Mouse (Mus musculus) macrophage (primary cell): ENCODE data around the gene Ankrd6. TPM values are rescaled to one million over a fixed set of nuclear protein-coding genes. Genes with fewer than 3 reads are reported as not detected.

Experiments
- H3K27ac ChIP-seq: fragments of 350-480 bp; formaldehyde crosslinking; 2 replicates; pipeline ENCODE4 v1.9.0; 2021
- H3K36me3 ChIP-seq: fragments of 350-480 bp; formaldehyde crosslinking; 2 replicates; pipeline ENCODE4 v1.9.0; 2021; ENCODE audit errors: inconsistent target
- H3K4me3 ChIP-seq: fragments of 350-480 bp; formaldehyde crosslinking; 2 replicates; pipeline ENCODE4 v1.9.0; 2021; ENCODE audit errors: inconsistent target
- H3K79me2 ChIP-seq: fragments of 350-480 bp; formaldehyde crosslinking; 2 replicates; pipeline ENCODE4 v1.9.0; 2021; ENCODE audit errors: inconsistent target
- WGBS: methylation state at CpG from one replicate; pipeline ENCODE4 v1.1.7; 2026; ENCODE audit warnings: inconsistent platforms; ENCODE audit not compliant: missing documents; 5-methylcytosine and 5-hydroxymethylcytosine counted together
- polyA plus RNA-seq: library from polyadenylated mRNA; stranded (reverse); fragments of 250-400 nt; gene quantifications from 3 replicates; pipeline ENCODE4 v1.2.4, GENCODE M21; 2018; ENCODE audit warnings: inconsistent platforms

The Ankrd6 gene
- polyA plus RNA-seq, 1 experiment from 2014 or later = 0.06 TPM

DNA sequence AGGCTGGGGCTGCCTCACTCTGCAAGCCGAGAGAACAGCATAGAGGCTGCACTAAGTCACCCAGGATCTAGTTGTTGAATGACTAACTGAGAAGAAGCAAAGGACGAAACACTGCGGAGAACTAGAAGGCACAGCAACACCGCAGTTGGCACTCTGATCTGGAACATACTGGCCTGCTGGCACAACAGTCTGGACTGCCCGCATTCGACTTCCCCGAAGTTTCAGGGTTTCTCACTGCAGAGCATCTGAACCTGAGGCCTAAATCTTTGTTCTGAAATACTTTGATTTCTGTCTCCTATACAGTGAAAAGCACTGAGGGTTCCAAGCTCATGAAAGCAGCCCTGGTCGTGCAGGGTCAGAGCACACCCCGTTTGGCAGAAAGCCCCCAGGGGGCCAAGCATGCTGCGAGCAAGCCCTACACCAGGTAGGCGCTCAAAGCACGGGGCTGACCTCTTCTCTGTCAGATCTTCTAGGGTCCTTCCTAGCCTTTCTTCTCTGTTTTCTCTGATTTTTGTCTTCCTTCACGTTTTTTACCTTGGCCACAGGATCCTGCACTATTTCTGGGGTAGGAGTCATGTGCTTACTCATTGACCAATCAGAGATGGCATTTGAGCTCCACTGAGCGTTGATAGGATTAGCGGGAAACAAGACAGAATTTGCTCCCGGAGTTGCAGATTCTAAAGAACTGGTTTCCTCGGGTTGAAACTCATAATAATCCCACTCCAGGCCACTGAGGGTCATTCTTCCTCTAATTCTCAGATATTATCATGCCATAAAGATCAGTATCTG, 117.0 kb downstream of the Ankrd6 start:
- Histone ChIP-seq H3K79me2 (no peaks in the 10 kb centered on the region), H3K27ac (no peak overlapping the region), H3K36me3 (no peaks in the 10 kb centered on the region), H3K4me3 (no peak overlapping the region)
- 54% methylated on average over 17 of the region's 17 CpGs for WGBS

DNA sequence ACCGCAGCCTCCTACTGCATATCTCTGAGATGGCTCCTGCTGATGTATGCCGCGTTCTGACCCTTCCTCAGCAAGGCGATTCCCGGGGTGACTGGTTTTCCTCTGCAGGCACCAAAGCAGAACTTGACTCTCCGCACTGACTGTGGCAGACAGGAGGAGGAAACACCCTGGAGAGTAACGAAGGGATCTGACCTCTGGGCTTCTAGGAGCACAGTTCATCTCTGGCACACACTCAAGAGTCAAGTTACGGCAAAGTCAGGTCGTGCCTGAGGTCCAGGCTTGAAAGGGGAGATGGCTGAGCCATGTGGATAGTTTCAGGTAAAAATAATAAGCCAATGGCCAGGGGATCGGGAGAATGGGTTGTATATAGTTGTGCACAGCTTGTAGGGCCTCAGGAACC, 121.3 kb downstream of the Ankrd6 start:
- H3K4me3 ChIP-seq = no peak overlapping the region
- H3K79me2 ChIP-seq = no peaks in the 10 kb centered on the region
- H3K36me3 ChIP-seq = no peaks in the 10 kb centered on the region
- WGBS = 81% methylated on average over 10 of the region's 10 CpGs
- H3K27ac ChIP-seq = no peak overlapping the region

DNA sequence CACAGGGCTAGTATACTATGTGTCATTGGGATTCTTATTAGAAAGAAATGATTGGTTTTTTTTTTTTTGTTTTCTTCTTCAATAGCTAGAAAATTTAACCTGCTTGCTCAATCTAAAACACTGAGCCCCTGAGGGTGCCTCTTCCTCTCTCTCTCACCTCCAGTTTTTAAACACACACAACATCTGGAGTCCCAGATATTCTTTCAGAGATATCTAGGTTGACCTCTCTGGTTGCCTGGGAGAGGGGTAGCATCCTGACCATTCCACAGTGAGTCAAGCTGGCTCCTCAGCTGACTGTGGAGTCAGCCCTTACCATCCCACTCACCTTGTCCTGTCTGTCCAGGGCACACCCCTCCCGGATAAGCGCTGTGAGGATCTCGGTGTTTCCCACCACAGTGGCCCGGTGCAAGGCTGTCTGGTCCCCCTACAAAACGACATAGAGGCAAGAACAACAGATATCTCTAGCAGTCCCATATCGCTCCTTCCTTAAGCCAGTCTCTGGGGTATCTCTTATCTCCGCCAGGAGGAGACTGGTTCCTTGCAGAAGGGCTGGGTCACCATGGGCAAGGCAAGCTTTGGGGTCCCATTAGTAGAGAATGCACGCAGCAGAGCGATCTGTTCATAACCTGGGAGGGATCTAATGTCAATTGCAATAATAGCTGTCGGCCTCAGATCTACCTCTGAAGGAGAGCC, 122.1 kb downstream of the Ankrd6 start:
- Histone ChIP-seq H3K27ac (no peak overlapping the region), H3K4me3 (no peak overlapping the region), H3K36me3 (no peaks in the 10 kb centered on the region), H3K79me2 (no peaks in the 10 kb centered on the region)
- WGBS = 91% methylated on average over 10 of the region's 10 CpGs

DNA sequence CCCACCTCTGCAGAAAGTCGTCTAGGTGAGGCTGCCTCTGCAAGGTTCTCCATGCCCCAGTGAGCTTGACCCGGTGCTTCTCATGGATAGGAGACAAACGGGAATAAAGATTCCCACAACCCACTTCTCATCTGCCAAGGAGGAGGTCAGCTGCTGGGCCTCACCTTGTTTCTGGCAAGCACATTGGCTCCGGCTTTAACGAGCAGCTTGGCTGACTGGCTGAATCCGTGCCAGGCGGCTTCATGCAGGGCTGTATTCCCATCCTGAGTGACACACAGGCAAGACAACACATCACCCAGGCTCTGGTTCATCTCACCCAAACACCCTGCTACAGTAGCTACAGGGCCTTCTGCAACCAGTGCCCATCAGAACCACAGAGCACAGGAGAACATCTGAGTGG, 123.7 kb downstream of the Ankrd6 start:
- H3K36me3 ChIP-seq = no peaks in the 10 kb centered on the region
- H3K79me2 ChIP-seq = no peaks in the 10 kb centered on the region
- WGBS = 93% methylated on average over 7 of the region's 7 CpGs
- H3K4me3 ChIP-seq = no peak overlapping the region
- no peak overlapping the region for H3K27ac ChIP-seq

DNA sequence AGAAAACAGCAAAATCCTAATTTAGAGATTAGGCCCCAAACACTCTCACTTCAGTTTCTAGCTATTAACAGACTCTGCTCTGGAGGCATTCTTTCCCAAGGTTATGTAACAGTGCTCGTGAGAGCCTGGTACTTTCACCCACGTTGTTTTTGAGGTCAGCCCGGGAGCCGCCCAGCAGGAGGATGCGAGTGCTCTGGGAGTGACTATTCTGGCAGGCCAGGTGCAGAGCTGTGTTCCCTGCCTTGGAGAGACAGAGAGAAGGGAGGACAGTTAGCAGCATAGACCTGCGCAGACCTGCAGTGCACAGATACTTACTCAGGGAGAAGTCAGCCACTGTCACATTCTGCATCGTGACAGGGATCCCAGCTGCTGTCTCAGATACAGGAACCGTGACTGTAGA, 126.4 kb downstream of the Ankrd6 start:
- Histone ChIP-seq H3K27ac (no peak overlapping the region), H3K4me3 (no peak overlapping the region), H3K79me2 (no peaks in the 10 kb centered on the region), H3K36me3 (no peaks in the 10 kb centered on the region)
- WGBS = 67% methylated on average over 8 of the region's 8 CpGs

DNA sequence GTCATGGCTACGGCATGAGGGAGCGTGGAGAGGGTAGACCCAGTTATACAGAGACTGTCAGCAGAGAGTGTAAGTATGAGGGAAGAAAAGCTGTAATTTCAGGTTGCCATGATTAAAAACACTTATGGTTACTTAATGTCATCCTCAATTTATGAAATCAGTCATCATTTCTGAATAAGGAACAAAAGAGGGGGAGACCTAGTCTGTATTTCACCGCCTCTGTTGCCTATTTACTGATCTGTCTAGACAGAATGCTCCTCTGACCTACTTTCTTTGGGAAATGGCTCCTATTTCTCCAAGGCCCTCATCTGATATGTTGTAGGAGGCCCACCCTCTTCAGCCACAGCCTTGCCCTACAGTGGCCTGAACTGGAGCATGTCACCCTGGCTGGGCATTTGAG, 130.0 kb downstream of the Ankrd6 start:
- Histone ChIP-seq H3K4me3 (no peak overlapping the region), H3K36me3 (no peaks in the 10 kb centered on the region), H3K27ac (no peak overlapping the region), H3K79me2 (no peaks in the 10 kb centered on the region)
- WGBS = 97% methylated on average over 3 of the region's 3 CpGs

DNA sequence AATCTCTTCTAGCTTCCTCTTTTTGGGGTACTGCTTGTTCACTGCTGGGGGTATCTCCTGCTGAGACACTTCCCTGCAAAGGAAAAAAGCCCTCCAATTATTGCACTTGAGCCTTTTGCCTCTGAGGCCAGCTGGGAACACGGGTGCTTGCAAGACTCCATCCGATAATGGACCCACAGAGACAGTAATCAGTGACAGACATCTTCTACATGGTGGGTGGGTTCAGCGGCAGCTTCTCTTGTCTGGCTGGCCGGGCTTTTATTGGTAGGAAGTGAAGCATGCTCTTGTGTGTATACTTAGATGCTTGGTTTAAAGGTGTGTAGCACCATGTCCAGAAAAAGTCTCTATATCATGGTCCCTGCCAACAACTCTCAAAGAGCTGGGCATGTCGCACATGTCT, 133.2 kb downstream of the Ankrd6 start:
- WGBS = 79% methylated on average over 5 of the region's 5 CpGs
- Histone ChIP-seq H3K27ac (no peak overlapping the region), H3K4me3 (no peak overlapping the region), H3K79me2 (no peaks in the 10 kb centered on the region), H3K36me3 (no peaks in the 10 kb centered on the region)

DNA sequence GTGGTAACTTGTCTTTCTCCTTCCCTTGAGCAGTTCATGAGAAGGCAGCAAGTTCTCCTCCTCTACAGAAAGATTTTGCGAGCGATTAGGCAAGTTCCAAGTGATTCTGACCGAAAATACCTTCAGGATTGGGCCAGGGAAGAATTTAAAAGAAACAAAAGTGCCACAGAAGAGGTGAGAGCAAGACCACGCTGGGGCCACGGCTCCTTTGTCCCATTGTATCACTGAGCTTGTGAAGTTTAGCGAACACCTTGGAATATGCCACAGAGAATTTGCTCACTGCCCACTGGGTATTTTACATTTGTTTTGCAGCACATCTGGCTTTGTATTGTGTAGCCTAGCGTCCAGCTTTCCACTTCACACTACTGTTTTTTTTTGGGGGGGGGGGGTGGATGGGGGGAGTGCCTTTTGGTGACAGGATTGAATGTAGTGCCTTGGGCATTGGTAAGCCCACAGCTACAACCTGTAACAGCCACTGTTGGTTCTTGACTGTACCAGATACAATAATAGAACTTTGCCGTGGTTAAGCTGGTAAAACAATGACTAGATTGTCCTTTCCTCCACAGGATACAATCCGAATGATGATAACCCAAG, 150.0 kb downstream of the Ankrd6 start:
- Histone ChIP-seq H3K36me3 (no peaks in the 10 kb centered on the region), H3K4me3 (peak overlapping the region; percentile 67), H3K79me2 (no peaks in the 10 kb centered on the region), H3K27ac (peak overlapping the region; percentile 61)
- WGBS = 16% methylated on average over 9 of the region's 9 CpGs

DNA sequence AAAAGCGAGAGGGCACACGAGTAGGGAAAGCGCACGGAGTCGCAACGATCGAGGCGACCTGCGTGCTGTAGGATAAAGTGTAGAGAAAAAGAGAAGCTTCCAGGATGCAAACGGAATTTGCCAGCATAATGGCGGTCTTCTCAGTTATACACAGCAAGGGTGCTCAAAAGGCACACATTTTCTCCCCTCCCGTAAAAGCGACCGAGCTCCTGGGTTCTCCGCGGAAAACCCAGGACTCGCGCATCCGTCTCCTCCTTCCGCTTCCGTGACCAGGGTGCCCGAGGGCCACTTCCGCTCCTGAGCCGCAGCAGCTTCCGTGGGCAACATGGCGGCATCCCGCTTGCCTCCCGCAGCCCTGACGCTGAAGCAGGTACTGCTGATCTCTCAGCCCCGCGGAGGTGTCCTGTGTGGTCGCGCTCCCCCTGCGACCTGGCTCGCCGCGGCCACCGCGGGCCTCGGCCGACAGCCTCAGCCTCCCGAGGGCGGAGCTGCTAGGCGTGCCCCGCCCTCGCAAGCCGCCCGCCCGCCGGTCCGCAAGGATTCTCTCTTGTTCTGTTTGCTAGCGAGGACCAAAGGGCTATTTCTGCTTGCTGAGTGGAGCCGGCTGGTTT, 150.6 kb downstream of the Ankrd6 start, which contains the start of gene Lyrm2:
Gene Lyrm2, plus strand, starts transcription at position 288 of the 611 bp plus-strand sequence.
- H3K79me2 ChIP-seq = no peaks in the 10 kb centered on the region
- WGBS = under 1% methylated on average over 53 of the region's 53 CpGs
- H3K36me3 ChIP-seq = no peaks in the 10 kb centered on the region
- peak within 1 kb of the TSS; percentile 61 for H3K27ac ChIP-seq
- peak within 1 kb of the TSS; percentile 67 for H3K4me3 ChIP-seq

DNA sequence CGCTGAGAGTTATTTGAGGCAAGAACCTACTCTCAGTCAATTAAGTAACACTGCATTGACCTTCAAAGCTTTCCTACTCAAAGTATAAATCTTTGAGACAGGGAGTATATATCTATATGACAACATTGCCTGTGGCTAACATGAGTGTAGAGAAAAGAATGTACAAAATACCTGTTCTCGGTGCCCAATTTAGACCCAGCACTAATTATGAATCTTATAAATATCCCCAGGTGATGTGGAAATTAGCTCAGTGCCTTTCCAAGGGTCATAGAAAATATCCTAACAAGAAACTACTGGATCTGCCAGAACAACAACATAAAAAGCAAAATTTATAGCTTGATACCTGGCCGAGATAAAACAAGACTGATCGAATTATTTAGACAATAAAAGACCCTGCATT, 151.7 kb downstream of the Ankrd6 start:
- Histone ChIP-seq H3K4me3 (no peak overlapping the region), H3K27ac (no peak overlapping the region), H3K79me2 (no peaks in the 10 kb centered on the region), H3K36me3 (no peaks in the 10 kb centered on the region)
- WGBS = 94% methylated on average over 4 of the region's 4 CpGs

DNA sequence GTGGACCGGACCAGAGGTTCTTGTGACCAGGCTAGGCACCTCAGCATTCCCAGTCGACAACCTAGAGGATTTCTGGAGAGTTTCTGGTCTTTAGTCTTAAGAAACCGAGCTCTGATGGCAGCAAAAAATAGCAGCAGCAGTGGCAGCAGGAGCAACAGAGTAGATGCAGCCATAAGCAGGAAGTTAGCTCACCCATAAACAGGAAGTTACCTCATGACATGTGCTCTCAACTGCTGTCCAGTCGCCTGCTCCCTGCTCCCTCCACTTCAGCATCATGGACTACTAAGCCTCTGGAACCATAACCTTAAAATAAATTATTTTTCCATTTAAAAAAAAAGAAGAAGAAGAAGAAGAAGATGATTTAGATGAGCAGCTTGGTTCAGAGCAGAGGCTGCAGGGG, 161.6 kb downstream of the Ankrd6 start:
- Histone ChIP-seq H3K36me3 (no peaks in the 10 kb centered on the region), H3K4me3 (no peak overlapping the region), H3K79me2 (no peaks in the 10 kb centered on the region), H3K27ac (no peak overlapping the region)
- WGBS = 72% methylated on average over 4 of the region's 4 CpGs

DNA sequence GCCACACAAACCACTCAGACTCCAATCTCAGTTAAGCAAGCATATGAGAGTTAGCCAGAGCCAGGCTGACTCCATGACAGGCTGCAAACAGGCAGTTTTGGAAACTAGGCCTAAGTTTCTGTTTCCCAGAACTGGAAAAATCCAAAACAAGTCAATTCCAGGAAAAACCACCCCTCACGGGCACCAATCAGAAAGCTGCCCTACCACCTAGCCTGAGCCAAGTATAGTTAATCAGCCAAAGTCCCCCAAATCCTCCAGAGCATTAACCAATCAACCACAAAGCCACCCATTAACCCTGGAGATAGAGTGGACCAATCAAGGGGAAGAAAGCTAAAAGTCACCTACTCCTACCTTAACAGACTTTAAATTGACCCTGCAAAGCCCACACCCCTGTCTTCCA, 163.5 kb downstream of the Ankrd6 start:
- WGBS = 88% methylated on average over 1 of the region's 1 CpGs
- Histone ChIP-seq H3K27ac (no peak overlapping the region), H3K79me2 (no peaks in the 10 kb centered on the region), H3K4me3 (no peak overlapping the region), H3K36me3 (no peaks in the 10 kb centered on the region)

DNA sequence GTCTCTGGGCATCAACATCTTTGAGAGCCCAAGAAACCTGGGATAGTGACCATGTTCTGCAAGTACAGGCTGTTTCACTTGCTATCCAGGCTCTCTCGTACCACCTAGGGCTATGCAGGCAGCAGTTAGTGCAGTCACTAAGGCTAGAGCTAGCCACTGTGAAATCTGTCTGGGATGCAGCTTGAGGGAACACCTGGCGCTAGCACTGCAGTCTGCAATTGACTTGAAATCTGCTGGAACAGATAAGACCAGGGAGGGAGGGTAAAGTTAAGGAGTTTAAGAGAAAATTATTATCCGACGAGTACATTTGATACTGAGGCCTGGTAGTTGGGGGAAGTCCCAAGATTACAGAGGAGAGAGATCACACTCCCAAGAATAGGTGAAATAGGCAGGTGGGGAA, 170.6 kb downstream of the Ankrd6 start:
- no peak overlapping the region for H3K4me3 ChIP-seq
- H3K27ac ChIP-seq = no peak overlapping the region
- H3K36me3 ChIP-seq = peaks cover 6% of the 10 kb centered on the region; the same call in 1 of the 2 replicates
- no peaks in the 10 kb centered on the region for H3K79me2 ChIP-seq
- WGBS = 96% methylated on average over 4 of the region's 4 CpGs

DNA sequence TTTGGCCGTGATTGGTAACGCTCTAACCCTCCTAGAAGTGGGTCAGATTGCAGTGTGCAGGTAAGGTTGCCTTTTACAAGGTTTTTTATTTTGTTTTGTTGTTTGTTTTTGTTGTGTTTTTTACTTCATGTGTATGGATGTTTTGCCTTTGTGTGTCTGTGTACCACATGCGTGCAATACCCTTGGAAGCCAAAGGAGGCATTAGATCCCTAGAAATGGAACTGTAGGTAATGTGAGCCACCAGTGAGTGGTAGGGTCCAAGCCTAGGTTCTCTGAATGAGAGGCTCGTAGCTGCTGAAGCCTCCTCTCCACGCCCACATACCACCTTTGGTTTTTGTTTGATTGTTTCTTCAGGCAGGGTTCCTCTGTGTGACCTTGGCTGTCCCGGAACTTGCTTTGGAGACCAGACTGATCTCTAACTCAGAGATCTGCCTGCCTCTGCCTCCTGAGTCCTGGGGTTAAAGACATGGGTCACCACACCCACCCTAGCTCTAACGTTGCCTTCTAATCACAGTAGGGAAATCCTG, 180.3 kb downstream of the Ankrd6 start:
- H3K79me2 ChIP-seq = no peaks in the 10 kb centered on the region
- no peak overlapping the region for H3K4me3 ChIP-seq
- no peak overlapping the region for H3K27ac ChIP-seq
- H3K36me3 ChIP-seq = peaks cover 13% of the 10 kb centered on the region; the same call in 1 of the 2 replicates
- WGBS = 100% methylated on average over 7 of the region's 7 CpGs
